Mouse (Mus musculus): ENCODE results near the gene Fbxl15.

DNA sequence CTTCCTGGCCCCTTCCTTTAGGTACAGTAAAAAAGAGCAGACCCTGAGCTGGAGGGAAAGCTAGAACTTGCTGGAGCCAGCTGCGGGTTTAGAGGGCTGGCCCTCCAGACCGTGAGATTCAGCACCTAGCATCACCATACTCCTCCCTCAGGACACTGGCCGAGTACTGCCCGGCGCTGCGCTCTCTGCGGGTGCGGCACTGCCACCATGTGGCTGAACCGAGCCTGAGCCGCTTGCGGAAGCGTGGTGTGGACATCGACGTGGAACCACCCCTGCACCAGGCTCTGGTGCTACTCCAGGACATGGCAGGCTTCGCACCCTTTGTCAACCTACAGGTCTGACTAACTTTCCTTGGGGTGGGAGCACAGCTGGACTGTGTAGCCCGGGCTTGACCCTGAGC, 2.0 kb downstream of the Fbxl15 start:
- TF ChIP-seq GATA1 (IDR thresholded peaks at IDR 0.05; ENCODE audit: low read length) (no peak), TAL1 (IDR thresholded peaks at IDR 0.05; ENCODE audit: low read length) (no peak)

Measured in erythroblast, embryonic 14.5 days (primary cell).